Mouse (Mus musculus): ENCODE results near the gene Aurkb. TPM values are rescaled to one million over a fixed set of nuclear protein-coding genes. Genes with fewer than 3 reads are reported as not detected.
"Not testable (repeated sequence)": the region's sequence is repeated elsewhere in the genome, so short reads cannot be mapped to it uniquely, and the experiment has no call there.

Gene Aurkb
- polyA plus RNA-seq, 1 experiment from 2014 or later = 95.3 TPM

GRCm38 (mm10) chr11:69010400-69011323 lies 34.8 kb upstream of the Aurkb start:
- 80% methylated on average over 15 of the region's 15 CpGs for WGBS
- Histone ChIP-seq H3K4me1 (ENCODE audit: control insufficient read depth, insufficient read depth, low read length) (peaks cover 9% of the 10 kb centered on the region), H3K9ac (ENCODE audit: low read length) (no peak overlapping the region), H3K9me3 (replicated peaks; ENCODE audit: control insufficient read depth, low read length) (no peaks in the 10 kb centered on the region), H3K4me3 (ENCODE audit: low read length) (no peak overlapping the region; the same call in 1 of the 2 replicates), H3K36me3 (ENCODE audit: control insufficient read depth, insufficient read depth) (no peaks in the 10 kb centered on the region), H3K4me2 (ENCODE audit: low read depth, low read length) (peak overlapping the region; percentile 9; the same call in 1 of the 2 replicates), H3K27ac (ENCODE audit: low read length) (peak overlapping the region; percentile 36), H3K27me3 (ENCODE audit: control insufficient read depth, insufficient read depth, low read length) (no peaks in the 10 kb centered on the region)
- no peak for ATAC-seq (replicated peaks; ENCODE audit: extremely low read depth, insufficient read depth, low FRiP score)

- H3K36me3 ChIP-seq (ENCODE audit: control insufficient read depth, insufficient read depth); H3K9me3 ChIP-seq (replicated peaks; ENCODE audit: control insufficient read depth, low read length); H3K27me3 ChIP-seq (ENCODE audit: control insufficient read depth, insufficient read depth, low read length); ATAC-seq (replicated peaks; ENCODE audit: extremely low read depth, insufficient read depth, low FRiP score); H3K4me1 ChIP-seq (ENCODE audit: control insufficient read depth, insufficient read depth, low read length): not testable (repeated sequence)
- WGBS = 58% methylated on average over 2 of the region's 2 CpGs
- H3K4me3 ChIP-seq (ENCODE audit: low read length) = peak overlapping the region; percentile 62
- peak overlapping the region; percentile 78; the same call in 1 of the 2 replicates for H3K9ac ChIP-seq (ENCODE audit: low read length)
- peak overlapping the region; percentile 96 for H3K27ac ChIP-seq (ENCODE audit: low read length)
- H3K4me2 ChIP-seq (ENCODE audit: low read depth, low read length) = peak overlapping the region; percentile 84
Measured at GRCm38 (mm10) chr11:69011445-69011844, 34.0 kb upstream of the Aurkb start.

GRCm38 (mm10) chr11:69012071-69012601 lies 33.3 kb upstream of the Aurkb start:
- no peaks in the 10 kb centered on the region for H3K36me3 ChIP-seq (ENCODE audit: control insufficient read depth, insufficient read depth)
- peaks cover 15% of the 10 kb centered on the region for H3K4me1 ChIP-seq (ENCODE audit: control insufficient read depth, insufficient read depth, low read length)
- peak overlapping the region; percentile 96 for H3K27ac ChIP-seq (ENCODE audit: low read length)
- no peaks in the 10 kb centered on the region for H3K9me3 ChIP-seq (replicated peaks; ENCODE audit: control insufficient read depth, low read length)
- H3K4me2 ChIP-seq (ENCODE audit: low read depth, low read length) = peak overlapping the region; percentile 84
- H3K27me3 ChIP-seq (ENCODE audit: control insufficient read depth, insufficient read depth, low read length) = no peaks in the 10 kb centered on the region
- peak; percentile 79 for ATAC-seq (replicated peaks; ENCODE audit: extremely low read depth, insufficient read depth, low FRiP score)
- peak overlapping the region; percentile 78 for H3K9ac ChIP-seq (ENCODE audit: low read length)
- H3K4me3 ChIP-seq (ENCODE audit: low read length) = peak overlapping the region; percentile 62
- 1% methylated on average over 18 of the region's 18 CpGs for WGBS

GRCm38 (mm10) chr11:69015644-69016441 lies 29.6 kb upstream of the Aurkb start, which contains the start of gene Ctc1:
Gene Ctc1, plus strand, starts transcription at chr11:69015911.
- no peaks in the 10 kb centered on the region; the same call in 1 of the 2 replicates for H3K36me3 ChIP-seq (ENCODE audit: control insufficient read depth, insufficient read depth)
- peak within 1 kb of the TSS; percentile 79 for H3K9ac ChIP-seq (ENCODE audit: low read length)
- peak within 1 kb of the TSS; percentile 68 for H3K4me3 ChIP-seq (ENCODE audit: low read length)
- ATAC-seq (replicated peaks; ENCODE audit: extremely low read depth, insufficient read depth, low FRiP score) = peak; percentile 92
- H3K27ac ChIP-seq (ENCODE audit: low read length) = peak within 1 kb of the TSS; percentile 87
- 1% methylated on average over 38 of the region's 38 CpGs for WGBS
- no peaks in the 10 kb centered on the region for H3K9me3 ChIP-seq (replicated peaks; ENCODE audit: control insufficient read depth, low read length)
- H3K4me1 ChIP-seq (ENCODE audit: control insufficient read depth, insufficient read depth, low read length) = peaks cover 16% of the 10 kb centered on the region
- no peaks in the 10 kb centered on the region for H3K27me3 ChIP-seq (ENCODE audit: control insufficient read depth, insufficient read depth, low read length)
- peak within 1 kb of the TSS; percentile 76 for H3K4me2 ChIP-seq (ENCODE audit: low read depth, low read length)

- Histone ChIP-seq H3K4me2 (ENCODE audit: low read depth, low read length) (peak overlapping the region; percentile 76), H3K27me3 (ENCODE audit: control insufficient read depth, insufficient read depth, low read length) (no peaks in the 10 kb centered on the region), H3K4me3 (ENCODE audit: low read length) (peak overlapping the region; percentile 68), H3K36me3 (ENCODE audit: control insufficient read depth, insufficient read depth) (peaks cover 2% of the 10 kb centered on the region; the same call in 1 of the 2 replicates), H3K27ac (ENCODE audit: low read length) (no peak overlapping the region), H3K4me1 (ENCODE audit: control insufficient read depth, insufficient read depth, low read length) (peaks cover 13% of the 10 kb centered on the region), H3K9me3 (replicated peaks; ENCODE audit: control insufficient read depth, low read length) (no peaks in the 10 kb centered on the region), H3K9ac (ENCODE audit: low read length) (peak overlapping the region; percentile 79)
- ATAC-seq (replicated peaks; ENCODE audit: extremely low read depth, insufficient read depth, low FRiP score) = no peak
- WGBS = 58% methylated on average over 3 of the region's 3 CpGs
Measured at GRCm38 (mm10) chr11:69016755-69017154, 28.7 kb upstream of the Aurkb start.

GRCm38 (mm10) chr11:69020691-69021090 lies 24.8 kb upstream of the Aurkb start:
- ATAC-seq (replicated peaks; ENCODE audit: extremely low read depth, insufficient read depth, low FRiP score) = no peak
- Histone ChIP-seq H3K36me3 (ENCODE audit: control insufficient read depth, insufficient read depth) (peaks cover 39% of the 10 kb centered on the region), H3K27me3 (ENCODE audit: control insufficient read depth, insufficient read depth, low read length) (no peaks in the 10 kb centered on the region), H3K9ac (ENCODE audit: low read length) (no peak overlapping the region), H3K27ac (ENCODE audit: low read length) (no peak overlapping the region), H3K4me1 (ENCODE audit: control insufficient read depth, insufficient read depth, low read length) (peaks cover 7% of the 10 kb centered on the region), H3K4me3 (ENCODE audit: low read length) (no peak overlapping the region), H3K9me3 (replicated peaks; ENCODE audit: control insufficient read depth, low read length) (no peaks in the 10 kb centered on the region), H3K4me2 (ENCODE audit: low read depth, low read length) (no peak overlapping the region)

- H3K4me3 ChIP-seq (ENCODE audit: low read length) = no peak overlapping the region
- WGBS = 88% methylated on average over 3 of the region's 3 CpGs
- H3K27me3 ChIP-seq (ENCODE audit: control insufficient read depth, insufficient read depth, low read length) = no peaks in the 10 kb centered on the region
- no peaks in the 10 kb centered on the region for H3K4me1 ChIP-seq (ENCODE audit: control insufficient read depth, insufficient read depth, low read length)
- no peak overlapping the region for H3K4me2 ChIP-seq (ENCODE audit: low read depth, low read length)
- H3K36me3 ChIP-seq (ENCODE audit: control insufficient read depth, insufficient read depth) = peaks cover 83% of the 10 kb centered on the region
- H3K9me3 ChIP-seq (replicated peaks; ENCODE audit: control insufficient read depth, low read length) = no peaks in the 10 kb centered on the region
- no peak overlapping the region for H3K9ac ChIP-seq (ENCODE audit: low read length)
- no peak for ATAC-seq (replicated peaks; ENCODE audit: extremely low read depth, insufficient read depth, low FRiP score)
- H3K27ac ChIP-seq (ENCODE audit: low read length) = no peak overlapping the region
Measured at GRCm38 (mm10) chr11:69026562-69026961, 18.9 kb upstream of the Aurkb start.

GRCm38 (mm10) chr11:69028805-69029204 lies 16.6 kb upstream of the Aurkb start:
- no peak for ATAC-seq (replicated peaks; ENCODE audit: extremely low read depth, insufficient read depth, low FRiP score)
- H3K9me3 ChIP-seq (replicated peaks; ENCODE audit: control insufficient read depth, low read length) = no peaks in the 10 kb centered on the region
- 64% methylated on average over 2 of the region's 2 CpGs for WGBS
- H3K36me3 ChIP-seq (ENCODE audit: control insufficient read depth, insufficient read depth) = peaks cover 72% of the 10 kb centered on the region
- no peaks in the 10 kb centered on the region for H3K4me1 ChIP-seq (ENCODE audit: control insufficient read depth, insufficient read depth, low read length)
- H3K4me2 ChIP-seq (ENCODE audit: low read depth, low read length) = no peak overlapping the region
- no peak overlapping the region for H3K4me3 ChIP-seq (ENCODE audit: low read length)
- H3K27me3 ChIP-seq (ENCODE audit: control insufficient read depth, insufficient read depth, low read length) = no peaks in the 10 kb centered on the region
- H3K27ac ChIP-seq (ENCODE audit: low read length) = no peak overlapping the region
- H3K9ac ChIP-seq (ENCODE audit: low read length) = no peak overlapping the region

Measured in heart, embryonic 16.5 days (tissue).